Mouse (Mus musculus) olfactory bulb, adult 2 months (tissue): ENCODE measurements at regions not wholly inside any gene's neighbourhood (a gene's known extent, or its start where the extent isn't known, plus 50 kb on each side); places are given as distances from the start of the nearest gene placed in this dataset.
"Not testable (repeated sequence)": the region's sequence is repeated elsewhere in the genome, so short reads cannot be mapped to it uniquely, and the experiment has no call there.

Experiments used
- CTCF ChIP-seq: fragments of 200-500 bp; IDR thresholded peaks from 2 replicates; pipeline ENCODE4 v1.5.1; 2012; ENCODE audit warnings: low read depth, mild to moderate bottlenecking, low read length, moderate library complexity; ENCODE audit not compliant: insufficient read depth
- POLR2A ChIP-seq: fragments of 200-500 bp; IDR thresholded peaks from 2 replicates; pipeline ENCODE4 v1.6.1; 2012; ENCODE audit warnings: mild to moderate bottlenecking, low read depth, low read length, moderate library complexity; ENCODE audit not compliant: insufficient read depth

- not testable (repeated sequence) for TF ChIP-seq CTCF, POLR2A
Observed at GRCm38 (mm10) chr10:85739565-85739964, 89.7 kb upstream of the Pwp1 start.
